Mouse (Mus musculus) kidney, adult 2 months (tissue): ENCODE results near the gene Olfr1062. TPM values are rescaled to one million over a fixed set of nuclear protein-coding genes. Genes with fewer than 3 reads are reported as not detected.
"Not testable (repeated sequence)": the region's sequence is repeated elsewhere in the genome, so short reads cannot be mapped to it uniquely, and the experiment has no call there.

Source experiments
- DNase-seq: peaks from one replicate; pipeline ENCODE4 v3.0.0; 2021
- H3K27ac ChIP-seq: fragments of 200-500 bp; 2 replicates; pipeline ENCODE4 v1.5.1; 2012; ENCODE audit warnings: low read depth, low read length, control low read depth, inconsistent platforms; ENCODE audit not compliant: insufficient read depth
- H3K27me3 ChIP-seq: fragments of 200-500 bp; replicated peaks from 2 replicates; pipeline ENCODE4 v1.6.1; 2012; ENCODE audit warnings: mild to moderate bottlenecking, moderate library complexity, low read length, inconsistent platforms; ENCODE audit not compliant: control insufficient read depth, insufficient read depth
- H3K36me3 ChIP-seq: fragments of 200-500 bp; 2 replicates; pipeline ENCODE4 v1.6.1; 2012; ENCODE audit warnings: mild to moderate bottlenecking, moderate library complexity, low read length, inconsistent platforms; ENCODE audit not compliant: control insufficient read depth, insufficient read depth
- H3K4me1 ChIP-seq: fragments of 200-500 bp; 2 replicates; pipeline ENCODE4 v1.6.1; 2011; ENCODE audit warnings: low read length; ENCODE audit not compliant: control insufficient read depth, insufficient read depth
- H3K4me3 ChIP-seq: fragments of 200-500 bp; 2 replicates; pipeline ENCODE4 v1.5.1; 2011; ENCODE audit warnings: mild to moderate bottlenecking, low read depth, low read length, control low read depth; ENCODE audit not compliant: insufficient read depth
- CTCF ChIP-seq: fragments of 200-500 bp; conservative IDR thresholded peaks from 2 replicates; pipeline ENCODE4 v1.5.1; 2011; ENCODE audit warnings: low read depth, mild to moderate bottlenecking, control low read depth, low read length, moderate library complexity, mixed read lengths; ENCODE audit not compliant: insufficient read depth, insufficient read length
- POLR2A ChIP-seq: fragments of 200-500 bp; IDR thresholded peaks from one replicate; pipeline ENCODE4 v1.6.1; 2011; ENCODE audit warnings: low read depth, low read length, control low read depth
- WGBS: fragments of 180-500 bp; shearing (Covaris S2); methylation state at CpG from one replicate; pipeline ENCODE4 v1.1.7; 2018; 5-methylcytosine and 5-hydroxymethylcytosine counted together
- polyA plus RNA-seq: library from polyadenylated mRNA; depleted of rRNA; stranded (reverse); fragments of >200 nt; gene quantifications from 2 replicates; pipeline ENCODE4 v1.2.3, GENCODE M21; 2012; rRNA removed

Gene Olfr1062
- polyA plus RNA-seq, 1 experiment = not detected

DNA sequence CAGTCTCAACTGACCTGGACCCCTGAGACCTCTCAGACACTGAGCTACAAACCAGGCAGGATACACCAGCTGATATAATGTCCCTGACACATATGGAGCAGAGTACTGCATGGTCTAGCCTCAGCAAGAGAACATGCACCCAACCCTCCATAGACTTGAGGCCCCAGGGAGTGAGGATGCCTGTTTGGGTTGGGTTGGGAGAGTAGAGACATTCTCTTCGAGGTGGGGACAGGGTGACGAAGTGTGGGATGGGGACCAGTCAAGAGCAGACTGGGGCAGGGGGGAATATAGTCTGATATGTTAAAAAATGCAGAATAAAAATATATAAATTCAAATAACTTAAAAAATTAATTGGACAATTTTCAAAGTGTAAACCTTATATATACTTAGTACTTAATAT is 31.4 kb downstream of the Olfr1062 start:
- Histone ChIP-seq H3K36me3 (no peaks in the 10 kb centered on the region), H3K4me1 (no peaks in the 10 kb centered on the region), H3K4me3 (no peak overlapping the region), H3K27ac (no peak overlapping the region), H3K27me3 (no peaks in the 10 kb centered on the region)
- WGBS = 69% methylated on average over 2 of the region's 2 CpGs
- DNase-seq = no peak
- TF ChIP-seq CTCF (no peak), POLR2A (no peak)

- not testable (repeated sequence) for DNase-seq, H3K4me3 ChIP-seq, H3K36me3 ChIP-seq, H3K27ac ChIP-seq, H3K27me3 ChIP-seq, H3K4me1 ChIP-seq
Measured at GRCm38 (mm10) chr2:86388461-86388860, 38.1 kb downstream of the Olfr1062 start, which contains the start of gene Olfr1058. TSS of gene Olfr1058 (minus strand) at chr2:86388561.

- no peak within 1 kb of the TSS for H3K27ac ChIP-seq
- no peaks in the 10 kb centered on the region for H3K36me3 ChIP-seq
- TF ChIP-seq POLR2A = no peak
- TF ChIP-seq CTCF = no peak
- no peaks in the 10 kb centered on the region for H3K27me3 ChIP-seq
- H3K4me1 ChIP-seq = no peaks in the 10 kb centered on the region
- H3K4me3 ChIP-seq = no peak within 1 kb of the TSS
- DNase-seq = no peak
Measured at GRCm38 (mm10) chr2:86378293-86378692, 48.3 kb downstream of the Olfr1062 start, which contains the start of gene Olfr1057. TSS of gene Olfr1057 (minus strand) at chr2:86378393.

Other genes starting within 250 kb of the Olfr1062 start
- gene Olfr1044, start 248.9 kb downstream of the Olfr1062 start, polyA plus RNA-seq = not detected in 2 replicates
- gene Olfr52, start 241.1 kb downstream of the Olfr1062 start, polyA plus RNA-seq = not detected in 2 replicates
- gene Olfr1045, start 223.7 kb downstream of the Olfr1062 start, polyA plus RNA-seq = not detected in 2 replicates
- not detected in 2 replicates for gene Olfr1046, start 207.4 kb downstream of the Olfr1062 start, polyA plus RNA-seq
- gene Olfr1047, start 195.3 kb downstream of the Olfr1062 start, polyA plus RNA-seq = not detected in 2 replicates
- gene Olfr1048, start 186.5 kb downstream of the Olfr1062 start, polyA plus RNA-seq = not detected in 2 replicates
- gene Olfr1049, start 168.4 kb downstream of the Olfr1062 start, polyA plus RNA-seq = not detected in 2 replicates
- gene Olfr1051, start 147.7 kb downstream of the Olfr1062 start, polyA plus RNA-seq = not detected in 2 replicates
- not detected in 2 replicates for gene Olfr1052, start 134.3 kb downstream of the Olfr1062 start, polyA plus RNA-seq
- not detected in 2 replicates for gene Olfr1053, start 111.5 kb downstream of the Olfr1062 start, polyA plus RNA-seq
- not detected in 2 replicates for gene Olfr1054, start 91.3 kb downstream of the Olfr1062 start, polyA plus RNA-seq
- not detected in 2 replicates for gene Olfr1055, start 76.5 kb downstream of the Olfr1062 start, polyA plus RNA-seq
- not detected in 2 replicates for gene Olfr1056, start 64.3 kb downstream of the Olfr1062 start, polyA plus RNA-seq
- not detected in 2 replicates for gene Olfr1057, start 48.4 kb downstream of the Olfr1062 start, polyA plus RNA-seq
- gene Olfr1058, start 38.2 kb downstream of the Olfr1062 start, polyA plus RNA-seq = not detected in 2 replicates
- not detected in 2 replicates for gene Olfr1061, start 12.7 kb downstream of the Olfr1062 start, polyA plus RNA-seq
- gene Olfr1065, start 23.8 kb upstream of the Olfr1062 start, polyA plus RNA-seq = not detected in 2 replicates
- not detected in 2 replicates for gene Olfr1066, start 29.5 kb upstream of the Olfr1062 start, polyA plus RNA-seq
- not detected in 2 replicates for gene Olfr228, start 60.6 kb upstream of the Olfr1062 start, polyA plus RNA-seq
- not detected in 2 replicates for gene Olfr1076, start 81.7 kb upstream of the Olfr1062 start, polyA plus RNA-seq
- gene Olfr1079, start 115.7 kb upstream of the Olfr1062 start, polyA plus RNA-seq = not detected in 2 replicates
- not detected in 2 replicates for gene Olfr1080, start 131.5 kb upstream of the Olfr1062 start, polyA plus RNA-seq
- not detected in 2 replicates for gene Olfr1082, start 172.2 kb upstream of the Olfr1062 start, polyA plus RNA-seq
- not detected in 2 replicates for gene Olfr1084, start 213.0 kb upstream of the Olfr1062 start, polyA plus RNA-seq
- gene Olfr1085, start 235.3 kb upstream of the Olfr1062 start, polyA plus RNA-seq = not detected in 2 replicates